Mouse (Mus musculus) cortical plate, adult 2 months (tissue): ENCODE measurements at regions not wholly inside any gene's neighbourhood (a gene's known extent, or its start where the extent isn't known, plus 50 kb on each side); places are given as distances from the start of the nearest gene placed in this dataset.
"Not testable (repeated sequence)": the region's sequence is repeated elsewhere in the genome, so short reads cannot be mapped to it uniquely, and the experiment has no call there.

Experiments used
- H3K27ac ChIP-seq: fragments of 200-500 bp; 2 replicates; pipeline ENCODE4 v1.5.1; 2012; ENCODE audit warnings: low read length, control low read depth, inconsistent platforms; ENCODE audit not compliant: insufficient read depth
- H3K4me1 ChIP-seq: fragments of 200-500 bp; 2 replicates; pipeline ENCODE4 v1.6.1; 2011; ENCODE audit warnings: low read length; ENCODE audit not compliant: control insufficient read depth, insufficient read depth
- H3K4me3 ChIP-seq: fragments of 200-500 bp; 2 replicates; pipeline ENCODE4 v1.5.1; 2011; ENCODE audit warnings: mild to moderate bottlenecking, low read length, control low read depth; ENCODE audit not compliant: insufficient read depth
- CTCF ChIP-seq: fragments of 200-500 bp; IDR thresholded peaks from 2 replicates; pipeline ENCODE4 v1.5.1; 2011; ENCODE audit warnings: mild to moderate bottlenecking, control low read depth, low read length; ENCODE audit not compliant: insufficient read depth; ENCODE audit errors: extremely low read depth
- POLR2A ChIP-seq: fragments of 200-500 bp; IDR thresholded peaks from 2 replicates; pipeline ENCODE4 v1.6.1; 2011; ENCODE audit warnings: mild to moderate bottlenecking, low read length, control low read depth; ENCODE audit not compliant: insufficient read depth; ENCODE audit errors: extremely low read depth

- no peak overlapping the region for H3K4me3 ChIP-seq
Observed at GRCm38 (mm10) chr14:18511094-18511493, 179.4 kb upstream of the Ube2e1 start.

GRCm38 (mm10) chr14:18508359-18508647, 176.6 kb upstream of the Ube2e1 start:
- Histone ChIP-seq H3K27ac (no peak overlapping the region), H3K4me3 (no peak overlapping the region), H3K4me1 (peaks cover 1% of the 10 kb centered on the region; the same call in 1 of the 2 replicates)
- no peak for TF ChIP-seq POLR2A
- TF ChIP-seq CTCF, result no peak

More at GRCm38 (mm10) chr14:18511094-18511493, 179.4 kb upstream of the Ube2e1 start:
- no peak for TF ChIP-seq POLR2A
- TF ChIP-seq CTCF, result peak; percentile 17; the same call in 1 of the 2 replicates
- H3K27ac ChIP-seq, result no peak overlapping the region
- H3K4me1 ChIP-seq, result no peaks in the 10 kb centered on the region; the same call in 1 of the 2 replicates

- H3K4me1 ChIP-seq, result peaks cover 1% of the 10 kb centered on the region; the same call in 1 of the 2 replicates
- H3K4me3 ChIP-seq, result no peak overlapping the region
- no peak overlapping the region for H3K27ac ChIP-seq
- TF ChIP-seq POLR2A (no peak), CTCF (no peak)
Observed at GRCm38 (mm10) chr14:18507582-18508358, 176.1 kb upstream of the Ube2e1 start.

- peaks cover 1% of the 10 kb centered on the region; the same call in 1 of the 2 replicates for H3K4me1 ChIP-seq
- H3K27ac ChIP-seq, result no peak overlapping the region
- TF ChIP-seq CTCF (peak; percentile 39; the same call in 1 of the 2 replicates), POLR2A (no peak)
- no peak overlapping the region for H3K4me3 ChIP-seq
Observed at GRCm38 (mm10) chr14:18506168-18506567, 174.5 kb upstream of the Ube2e1 start.

- no peak overlapping the region for H3K27ac ChIP-seq
- H3K4me1 ChIP-seq, result no peaks in the 10 kb centered on the region
- H3K4me3 ChIP-seq, result no peak overlapping the region
- TF ChIP-seq POLR2A (no peak), CTCF (no peak)
Observed at GRCm38 (mm10) chr14:18500249-18500832, 168.7 kb upstream of the Ube2e1 start.

GRCm38 (mm10) chr14:18494048-18494447, 162.4 kb upstream of the Ube2e1 start:
- no peak for TF ChIP-seq POLR2A
- no peak for TF ChIP-seq CTCF
- no peak overlapping the region for H3K4me3 ChIP-seq
- H3K27ac ChIP-seq, result no peak overlapping the region
- no peaks in the 10 kb centered on the region for H3K4me1 ChIP-seq

- TF ChIP-seq CTCF, result no peak
- TF ChIP-seq POLR2A, result no peak
Observed at GRCm38 (mm10) chr14:18486132-18486800, 154.6 kb upstream of the Ube2e1 start.

GRCm38 (mm10) chr14:18485526-18485925, 153.9 kb upstream of the Ube2e1 start:
- no peak overlapping the region for H3K27ac ChIP-seq
- no peak overlapping the region for H3K4me3 ChIP-seq
- no peak for TF ChIP-seq CTCF
- no peak for TF ChIP-seq POLR2A
- H3K4me1 ChIP-seq, result peaks cover 2% of the 10 kb centered on the region

More at GRCm38 (mm10) chr14:18486132-18486800, 154.6 kb upstream of the Ube2e1 start:
- H3K27ac ChIP-seq, result no peak overlapping the region; the same call in 1 of the 2 replicates
- H3K4me1 ChIP-seq, result peaks cover 2% of the 10 kb centered on the region
- H3K4me3 ChIP-seq, result no peak overlapping the region

- TF ChIP-seq POLR2A, result no peak
- TF ChIP-seq CTCF, result no peak
- Histone ChIP-seq H3K4me3 (no peak overlapping the region), H3K4me1 (0 out of 2 replicates have a peak, but pooled peaks cover 2% of the 10 kb centered on the region), H3K27ac (no peak overlapping the region)
Observed at GRCm38 (mm10) chr14:18476795-18477320, 145.2 kb upstream of the Ube2e1 start.

- TF ChIP-seq CTCF (no peak), POLR2A (no peak)
Observed at GRCm38 (mm10) chr14:18468611-18469010, 137.0 kb upstream of the Ube2e1 start.

GRCm38 (mm10) chr14:18466864-18467263, 135.2 kb upstream of the Ube2e1 start:
- H3K4me3 ChIP-seq, H3K4me1 ChIP-seq: not testable (repeated sequence)

More at GRCm38 (mm10) chr14:18468611-18469010, 137.0 kb upstream of the Ube2e1 start:
- no peak overlapping the region for H3K4me3 ChIP-seq
- no peaks in the 10 kb centered on the region for H3K4me1 ChIP-seq
- no peak overlapping the region for H3K27ac ChIP-seq

GRCm38 (mm10) chr14:18464199-18464598, 132.5 kb upstream of the Ube2e1 start:
- not testable (repeated sequence) for H3K4me3 ChIP-seq, H3K4me1 ChIP-seq, H3K27ac ChIP-seq

More at GRCm38 (mm10) chr14:18466864-18467263, 135.2 kb upstream of the Ube2e1 start:
- not testable (repeated sequence) for H3K27ac ChIP-seq
